Mouse (Mus musculus): ENCODE measurements around the gene Tmtc4.

GRCm38 (mm10) chr14:122876723-122877122, 107.1 kb downstream of the Tmtc4 start:
- TF ChIP-seq POLR2A (IDR thresholded peaks at IDR 0.05; ENCODE audit: control insufficient read depth, extremely low read depth, insufficient read depth, low read length, poor library complexity) (no peak), CTCF (IDR thresholded peaks at IDR 0.05; ENCODE audit: borderline replicate concordance, control insufficient read depth, extremely low read depth, insufficient read depth, low read length, poor library complexity) (no peak)

Data from thymus, adult 2 months (tissue).